Mouse (Mus musculus) intestine, embryonic 15.5 days (tissue): ENCODE measurements around the gene Gm4981. TPM values are rescaled to one million over a fixed set of nuclear protein-coding genes. Genes with fewer than 3 reads are reported as not detected.
"Not testable (repeated sequence)": the region's sequence is repeated elsewhere in the genome, so short reads cannot be mapped to it uniquely, and the experiment has no call there.

Experiments
- ATAC-seq: fragments of 200-750 bp; cut with Nextera tagmentation; 2 replicates; pipeline ENCODE4 v1.8.0; 2017; ENCODE audit warnings: moderate TSS enrichment, moderate library complexity
- H3K27ac ChIP-seq: fragments of 300-500 bp; sonication (generic); 2 replicates; pipeline ENCODE4 v1.5.1; 2015; ENCODE audit warnings: mild to moderate bottlenecking, inconsistent platforms
- H3K27me3 ChIP-seq: fragments of 300-500 bp; sonication (generic); replicated peaks from 2 replicates; pipeline ENCODE4 v1.6.1; 2015; ENCODE audit warnings: inconsistent platforms
- H3K36me3 ChIP-seq: fragments of 300-500 bp; sonication (generic); 2 replicates; pipeline ENCODE4 v1.6.1; 2015; ENCODE audit warnings: inconsistent platforms
- H3K4me1 ChIP-seq: fragments of 300-500 bp; sonication (generic); replicated peaks from 2 replicates; pipeline ENCODE4 v1.6.1; 2015; ENCODE audit warnings: inconsistent platforms
- H3K4me2 ChIP-seq: fragments of 300-500 bp; sonication (generic); replicated peaks from 2 replicates; pipeline ENCODE4 v1.6.1; 2015; ENCODE audit warnings: mild to moderate bottlenecking, inconsistent platforms
- H3K4me3 ChIP-seq: fragments of 300-500 bp; sonication (generic); replicated peaks from 2 replicates; pipeline ENCODE4 v1.5.1; 2015; ENCODE audit warnings: inconsistent platforms
- H3K9ac ChIP-seq: fragments of 300-500 bp; sonication (generic); 2 replicates; pipeline ENCODE4 v1.6.1; 2015; ENCODE audit warnings: inconsistent platforms
- H3K9me3 ChIP-seq: fragments of 300-500 bp; sonication (generic); 2 replicates; pipeline ENCODE4 v1.6.1; 2016; ENCODE audit warnings: inconsistent platforms
- WGBS: fragments of 180-500 bp; shearing (Covaris S2); methylation state at CpG from one replicate; pipeline ENCODE4 v1.1.7; 2015; 5-methylcytosine and 5-hydroxymethylcytosine counted together
- polyA plus RNA-seq: library from polyadenylated mRNA; unstranded; fragments of >200 nt; fragmentation: Nextera tagmentation; extraction: Ambion mirVana; gene quantifications from 2 replicates; pipeline ENCODE4 v1.2.1, GENCODE M21; 2015

Gm4981 gene
- polyA plus RNA-seq, 1 experiment from 2014 or later, result not detected

DNA sequence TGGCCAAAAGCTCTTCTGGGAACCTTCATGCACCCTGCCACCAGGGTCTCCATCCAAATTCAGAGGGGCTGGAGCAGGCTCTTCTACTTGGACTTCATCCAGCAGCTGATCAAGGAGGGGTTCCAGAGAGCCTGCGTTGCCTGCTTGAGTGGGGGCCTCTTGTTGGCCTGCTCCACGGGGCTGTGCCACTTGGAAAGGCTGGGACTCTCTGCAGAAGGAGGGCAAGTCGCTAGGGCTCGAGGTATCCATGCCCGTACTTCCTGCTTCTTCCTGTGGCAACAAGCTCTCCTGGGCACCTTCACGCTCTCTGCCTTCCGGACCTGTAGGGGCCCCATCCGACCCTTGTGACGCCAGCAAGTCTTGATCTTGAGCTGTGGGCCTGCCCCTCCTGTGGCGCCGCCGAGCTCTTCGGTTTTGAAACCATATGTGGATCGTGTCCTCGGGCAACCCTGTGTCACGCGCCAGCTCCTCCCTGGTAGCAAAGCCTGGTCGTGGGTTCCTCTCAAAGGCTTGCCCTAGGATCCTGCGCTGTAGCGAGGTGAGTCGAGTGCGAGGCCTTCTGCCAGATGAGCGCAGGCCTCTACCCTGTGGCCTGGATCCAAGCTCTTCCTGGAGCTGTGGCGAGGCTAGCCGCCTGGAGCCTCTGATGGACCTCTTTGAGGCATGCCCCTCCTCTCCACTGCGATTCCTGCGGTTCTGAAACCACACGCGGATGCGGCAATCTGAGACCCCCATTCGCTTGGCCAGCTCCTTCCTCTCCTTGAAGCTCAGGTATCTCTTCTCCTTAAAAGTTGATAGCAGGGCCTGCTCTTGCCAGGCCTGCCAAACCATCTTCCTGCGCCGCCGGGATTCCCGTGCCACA lies 4.5 kb downstream of the Gm4981 start:
- H3K4me3 ChIP-seq, H3K27ac ChIP-seq, H3K27me3 ChIP-seq, H3K36me3 ChIP-seq, H3K9ac ChIP-seq, H3K4me2 ChIP-seq, H3K4me1 ChIP-seq: not testable (repeated sequence)
- H3K9me3 ChIP-seq, result peaks cover 14% of the 10 kb centered on the region
- 89% methylated on average over 35 of the region's 35 CpGs for WGBS
- peak; percentile 84 for ATAC-seq

DNA sequence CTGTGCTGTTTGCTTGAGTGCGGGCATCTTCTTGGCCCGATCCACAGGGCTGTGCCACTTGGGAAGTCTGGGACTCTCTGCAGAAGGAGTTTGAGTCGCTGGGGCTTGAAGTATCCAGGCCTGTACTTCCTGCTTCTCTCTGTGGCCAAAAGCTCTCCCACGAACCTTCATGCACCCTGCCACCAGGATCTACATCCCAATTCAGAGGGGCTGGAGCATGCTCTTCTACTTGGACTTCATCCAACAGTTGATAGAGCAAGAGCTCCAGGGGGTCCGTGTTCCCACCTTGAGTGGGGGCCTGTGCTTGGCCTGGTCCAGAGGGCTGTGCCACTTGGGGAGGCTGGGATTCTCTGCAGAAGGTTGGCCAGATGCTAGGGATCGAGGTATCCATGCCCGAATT lies 5.4 kb downstream of the Gm4981 start:
- not testable (repeated sequence) for H3K9ac ChIP-seq, H3K36me3 ChIP-seq, H3K27me3 ChIP-seq, H3K4me3 ChIP-seq, H3K4me2 ChIP-seq, H3K4me1 ChIP-seq, H3K27ac ChIP-seq
- ATAC-seq, result peak; percentile 44
- peaks cover 14% of the 10 kb centered on the region for H3K9me3 ChIP-seq
- WGBS, result 85% methylated on average over 5 of the region's 7 CpGs

DNA sequence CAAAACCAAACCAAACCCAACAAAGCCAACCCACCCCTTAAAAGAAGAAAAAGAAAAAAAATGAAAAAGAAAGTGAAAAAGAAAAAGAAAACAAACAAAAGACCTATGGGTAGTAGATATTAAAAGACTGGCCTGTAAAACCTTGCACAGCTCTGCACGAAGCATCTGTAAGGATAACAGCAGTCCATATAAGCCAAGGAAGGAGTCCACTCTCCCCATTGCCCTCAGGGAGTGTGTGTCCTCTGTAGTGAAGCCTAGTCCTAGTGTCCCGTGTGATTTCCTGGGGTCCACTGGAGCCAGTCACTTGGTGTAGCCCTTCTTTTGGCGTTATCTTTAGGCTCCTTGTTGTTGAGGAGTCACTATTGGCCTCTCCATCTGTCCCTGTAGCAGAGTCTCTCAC lies 6.5 kb downstream of the Gm4981 start:
- not testable (repeated sequence) for H3K4me3 ChIP-seq, H3K9ac ChIP-seq, H3K36me3 ChIP-seq, H3K27ac ChIP-seq, H3K27me3 ChIP-seq, H3K4me2 ChIP-seq, ATAC-seq, H3K4me1 ChIP-seq
- WGBS, result 61% methylated on average over 3 of the region's 3 CpGs
- H3K9me3 ChIP-seq, result peaks cover 14% of the 10 kb centered on the region

DNA sequence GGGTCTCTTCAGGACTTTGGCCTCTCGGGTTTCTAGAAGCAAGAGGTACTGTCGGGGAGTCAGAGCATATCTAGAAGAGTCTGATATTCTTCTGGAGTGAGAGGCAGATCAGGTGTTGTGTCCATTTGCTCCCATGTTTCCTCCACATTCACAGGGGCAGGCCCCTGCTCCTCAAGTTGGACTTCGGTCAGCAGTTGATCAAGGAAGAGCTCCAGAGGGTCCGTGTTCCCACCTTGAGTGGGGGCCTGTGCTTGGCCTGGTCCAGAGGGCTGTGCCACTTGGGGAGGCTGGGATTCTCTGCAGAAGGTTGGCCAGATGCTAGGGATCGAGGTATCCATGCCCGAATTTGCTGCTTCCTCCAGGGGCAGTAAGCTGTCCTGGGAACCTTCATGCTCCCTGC lies 8.7 kb downstream of the Gm4981 start:
- not testable (repeated sequence) for ATAC-seq
- 84% methylated on average over 3 of the region's 6 CpGs for WGBS

DNA sequence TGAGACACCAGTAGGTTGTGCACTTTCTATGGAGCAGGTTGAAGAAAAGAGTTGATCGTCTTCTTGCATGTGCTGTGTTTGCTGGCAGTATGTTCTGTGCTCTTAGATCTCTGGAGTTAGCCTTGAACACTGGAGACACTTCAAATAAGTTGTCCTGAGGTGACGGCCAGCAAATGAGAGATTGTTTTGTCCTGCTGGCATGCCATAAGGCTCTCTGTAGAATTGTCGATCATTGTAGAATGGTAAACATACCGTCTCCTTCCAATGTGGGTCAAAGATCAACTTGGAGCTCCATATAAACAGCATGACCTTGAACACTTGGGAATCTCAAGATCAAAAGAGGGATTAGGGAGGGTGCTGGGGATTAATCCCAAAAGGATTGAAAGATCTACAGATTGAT lies 10.1 kb downstream of the Gm4981 start:
- H3K4me1 ChIP-seq, H3K9ac ChIP-seq, ATAC-seq, H3K4me2 ChIP-seq, H3K27me3 ChIP-seq, H3K36me3 ChIP-seq, H3K9me3 ChIP-seq, H3K4me3 ChIP-seq, H3K27ac ChIP-seq: not testable (repeated sequence)
- WGBS, result 72% methylated on average over 4 of the region's 4 CpGs

More for the DNA sequence above, 8.7 kb downstream of the Gm4981 start:
- not testable (repeated sequence) for H3K4me2 ChIP-seq, H3K4me1 ChIP-seq, H3K27me3 ChIP-seq, H3K27ac ChIP-seq, H3K9ac ChIP-seq, H3K4me3 ChIP-seq, H3K36me3 ChIP-seq
- H3K9me3 ChIP-seq, result peaks cover 14% of the 10 kb centered on the region

DNA sequence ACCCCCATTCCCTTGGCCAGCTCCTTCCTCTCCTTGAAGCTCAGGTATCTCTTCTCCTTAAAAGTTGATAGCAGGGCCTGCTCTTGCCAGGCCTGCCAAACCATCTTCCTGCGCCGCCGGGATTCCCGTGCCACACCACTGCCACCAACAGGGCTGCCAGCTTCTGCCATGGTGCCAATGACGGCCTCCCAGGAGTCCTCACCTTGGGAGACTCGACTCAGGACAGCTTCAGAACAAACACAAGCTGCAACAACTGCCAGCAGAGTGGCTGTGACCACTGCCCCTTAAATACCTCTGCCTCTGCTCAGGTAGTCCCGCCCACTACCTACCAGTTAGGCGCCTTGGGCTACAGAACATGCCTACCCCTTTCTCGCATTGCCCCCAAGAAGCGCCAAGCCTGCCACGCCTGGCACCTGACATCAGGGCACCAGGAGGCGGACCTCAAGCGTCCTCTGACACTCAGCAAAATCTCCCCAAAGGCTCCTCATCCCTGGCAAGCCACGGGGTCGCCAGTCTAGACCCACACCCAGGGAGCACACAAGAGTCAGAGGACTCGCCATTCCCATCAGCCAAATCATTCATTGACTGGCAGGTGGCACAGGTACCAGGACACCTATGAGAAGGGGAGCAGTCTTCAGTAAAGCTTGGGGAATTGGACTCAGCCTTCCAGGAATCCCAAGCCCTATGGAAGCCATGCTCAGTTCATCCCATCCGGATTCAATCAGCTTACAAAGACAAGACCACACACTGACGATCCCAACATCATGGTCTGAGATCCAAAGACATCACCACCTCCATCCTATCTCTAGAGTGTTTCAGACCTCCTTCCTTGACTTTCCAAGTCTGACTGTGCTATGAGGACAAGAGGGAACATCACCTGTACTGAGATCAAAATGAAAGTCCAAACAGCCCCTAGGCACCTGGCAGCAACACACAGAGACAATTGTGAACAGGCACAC lies 11.4 kb downstream of the Gm4981 start, which contains the start of gene AW822073:
Gene AW822073 (minus strand): TSS at position 104 of the 959 bp plus-strand sequence.
- WGBS, result 84% methylated on average over 18 of the region's 18 CpGs
- not testable (repeated sequence) for H3K9me3 ChIP-seq, H3K27ac ChIP-seq

DNA sequence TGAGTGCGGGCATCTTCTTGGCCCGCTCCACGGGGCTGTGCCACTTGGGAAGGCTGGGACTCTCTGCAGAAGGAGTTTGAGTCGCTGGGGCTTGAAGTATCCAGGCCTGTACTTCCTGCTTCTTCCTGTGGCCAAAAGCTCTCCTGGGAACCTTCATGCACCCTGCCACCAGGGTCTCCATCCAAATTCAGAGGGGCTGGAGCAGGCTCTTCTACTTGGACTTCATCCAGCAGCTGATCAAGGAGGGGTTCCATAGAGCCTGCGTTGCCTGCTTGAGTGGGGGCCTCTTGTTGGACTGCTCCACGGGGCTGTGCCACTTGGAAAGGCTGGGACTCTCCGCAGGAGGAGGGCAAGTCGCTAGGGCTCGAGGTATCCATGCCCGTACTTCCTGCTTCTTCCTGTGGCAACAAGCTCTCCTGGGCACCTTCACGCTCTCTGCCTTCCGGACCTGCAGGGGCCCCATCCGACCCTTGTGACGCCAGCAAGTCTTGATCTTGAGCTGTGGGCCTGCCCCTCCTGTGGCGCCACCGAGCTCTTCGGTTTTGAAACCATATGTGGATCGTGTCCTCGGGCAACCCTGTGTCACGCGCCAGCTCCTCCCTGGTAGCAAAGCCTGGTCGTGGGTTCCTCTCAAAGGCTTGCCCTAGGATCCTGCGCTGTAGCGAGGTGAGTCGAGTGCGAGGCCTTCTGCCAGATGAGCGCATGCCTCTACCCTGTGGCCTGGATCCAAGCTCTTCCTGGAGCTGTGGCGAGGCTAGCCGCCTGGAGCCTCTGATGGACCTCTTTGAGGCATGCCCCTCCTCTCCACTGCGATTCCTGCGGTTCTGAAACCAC lies 12.3 kb downstream of the Gm4981 start:
- not testable (repeated sequence) for H3K27me3 ChIP-seq, H3K27ac ChIP-seq, H3K36me3 ChIP-seq, H3K4me1 ChIP-seq, ATAC-seq, H3K4me3 ChIP-seq, H3K9ac ChIP-seq, H3K4me2 ChIP-seq, H3K9me3 ChIP-seq
- WGBS, result 84% methylated on average over 31 of the region's 31 CpGs

More for the DNA sequence above, 11.4 kb downstream of the Gm4981 start, which contains the start of gene AW822073:
- H3K9ac ChIP-seq, H3K27me3 ChIP-seq, H3K36me3 ChIP-seq, ATAC-seq, H3K4me2 ChIP-seq, H3K4me3 ChIP-seq, H3K4me1 ChIP-seq: not testable (repeated sequence)

DNA sequence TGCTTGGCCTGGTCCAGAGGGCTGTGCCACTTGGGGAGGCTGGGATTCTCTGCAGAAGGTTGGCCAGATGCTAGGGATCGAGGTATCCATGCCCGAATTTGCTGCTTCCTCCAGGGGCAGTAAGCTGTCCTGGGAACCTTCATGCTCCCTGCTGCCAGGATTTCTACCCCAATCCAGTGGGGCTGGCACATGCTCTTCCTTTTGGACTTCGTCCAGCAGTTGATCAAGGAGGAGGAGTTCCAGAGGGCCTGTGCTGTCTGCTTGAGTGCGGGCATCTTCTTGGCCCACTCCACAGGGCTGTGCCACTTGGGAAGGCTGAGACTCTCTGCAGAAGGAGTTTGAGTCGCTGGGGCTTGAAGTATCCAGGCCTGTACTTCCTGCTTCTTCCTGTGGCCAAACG lies 13.3 kb downstream of the Gm4981 start:
- H3K36me3 ChIP-seq, H3K4me2 ChIP-seq, H3K9me3 ChIP-seq, H3K4me3 ChIP-seq, H3K4me1 ChIP-seq, ATAC-seq, H3K27ac ChIP-seq, H3K27me3 ChIP-seq, H3K9ac ChIP-seq: not testable (repeated sequence)
- 91% methylated on average over 4 of the region's 6 CpGs for WGBS

DNA sequence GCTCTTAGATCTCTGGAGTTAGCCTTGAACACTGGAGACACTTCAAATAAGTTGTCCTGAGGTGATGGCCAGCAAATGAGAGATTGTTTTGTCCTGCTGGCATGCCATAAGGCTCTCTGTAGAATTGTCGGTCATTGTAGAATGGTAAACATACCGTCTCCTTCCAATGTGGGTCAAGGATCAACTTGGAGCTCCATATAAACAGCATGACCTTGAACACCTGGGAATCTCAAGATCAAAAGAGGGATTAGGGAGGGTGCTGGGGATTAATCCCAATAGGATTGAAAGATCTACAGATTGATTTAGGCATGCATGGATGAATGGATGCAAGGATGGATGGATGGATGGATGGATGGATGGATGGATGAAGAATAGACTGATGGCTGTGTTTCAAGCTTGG lies 14.9 kb downstream of the Gm4981 start:
- not testable (repeated sequence) for H3K4me3 ChIP-seq, H3K27ac ChIP-seq, H3K27me3 ChIP-seq, H3K4me2 ChIP-seq, H3K9me3 ChIP-seq, ATAC-seq, H3K36me3 ChIP-seq, H3K4me1 ChIP-seq, H3K9ac ChIP-seq
- 79% methylated on average over 2 of the region's 2 CpGs for WGBS

DNA sequence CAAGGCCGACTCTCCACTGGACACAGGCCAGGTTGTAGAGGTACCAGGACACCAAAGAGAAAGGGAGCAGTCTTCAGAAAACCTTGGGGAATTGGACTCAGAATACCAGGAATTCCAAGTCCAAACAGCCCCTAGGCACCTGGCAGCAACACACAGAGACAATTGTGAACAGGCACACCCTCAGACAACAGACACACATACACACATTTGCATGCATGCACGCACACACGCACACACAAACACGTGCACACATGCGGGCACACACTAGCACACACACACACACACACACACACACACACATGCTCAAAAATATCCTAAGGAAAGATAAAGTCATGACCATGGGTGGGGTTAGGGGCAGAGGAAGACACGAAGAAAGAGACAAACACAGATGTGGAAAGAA lies 15.8 kb downstream of the Gm4981 start:
- 84% methylated on average over 6 of the region's 6 CpGs for WGBS
- Histone ChIP-seq H3K27ac (no peak overlapping the region), H3K4me2 (no peak overlapping the region), H3K27me3 (no peaks in the 10 kb centered on the region), H3K36me3 (no peaks in the 10 kb centered on the region), H3K9me3 (no peaks in the 10 kb centered on the region), H3K9ac (no peak overlapping the region), H3K4me1 (no peaks in the 10 kb centered on the region), H3K4me3 (no peak overlapping the region)
- ATAC-seq, result no peak

DNA sequence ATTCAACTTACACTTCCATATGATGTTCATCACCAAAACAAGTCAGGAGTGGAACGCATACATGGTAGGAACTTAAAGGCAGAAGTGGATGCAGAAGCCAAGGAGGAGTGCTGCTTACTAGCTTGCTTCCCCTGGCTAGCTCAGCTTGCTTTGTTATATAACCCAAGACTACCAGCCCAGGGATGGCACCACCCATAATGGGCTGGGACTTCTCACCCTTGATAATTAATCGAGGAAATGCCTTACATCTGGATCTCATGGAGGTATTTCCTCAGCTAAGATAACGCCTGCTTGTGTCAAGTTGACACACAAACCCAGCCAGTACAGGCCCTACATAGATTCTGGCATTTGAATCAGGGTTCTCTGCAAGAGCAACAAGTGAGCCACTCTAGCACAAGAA lies 19.1 kb downstream of the Gm4981 start:
- Histone ChIP-seq H3K9me3 (no peaks in the 10 kb centered on the region), H3K4me1 (no peaks in the 10 kb centered on the region), H3K27ac (no peak overlapping the region), H3K9ac (no peak overlapping the region), H3K4me3 (no peak overlapping the region), H3K36me3 (no peaks in the 10 kb centered on the region), H3K27me3 (no peaks in the 10 kb centered on the region), H3K4me2 (no peak overlapping the region)
- WGBS, result 80% methylated on average over 3 of the region's 3 CpGs
- no peak for ATAC-seq

DNA sequence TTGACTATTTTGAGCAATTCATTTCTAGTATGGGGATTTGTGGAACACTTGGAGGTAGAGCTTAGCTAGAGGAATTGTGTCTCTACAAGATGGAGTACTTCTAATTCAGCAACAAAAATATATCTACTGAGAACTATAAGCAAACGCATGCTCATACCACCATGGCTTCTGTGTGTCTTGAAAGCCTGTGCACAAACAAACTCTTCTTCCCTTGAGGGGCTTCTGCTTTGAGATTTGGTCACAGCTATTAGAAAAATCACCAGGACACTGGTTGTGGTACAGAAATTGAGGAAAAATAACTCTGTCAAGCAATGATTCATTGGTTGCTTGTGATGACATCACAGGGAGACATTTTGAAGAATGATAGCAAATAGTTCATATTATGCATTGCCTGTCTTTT lies 21.1 kb downstream of the Gm4981 start:
- Histone ChIP-seq H3K4me3 (no peak overlapping the region), H3K4me2 (no peak overlapping the region), H3K9ac (no peak overlapping the region), H3K36me3 (no peaks in the 10 kb centered on the region), H3K9me3 (no peaks in the 10 kb centered on the region), H3K27me3 (no peaks in the 10 kb centered on the region), H3K4me1 (no peaks in the 10 kb centered on the region), H3K27ac (no peak overlapping the region)
- WGBS, result 78% methylated on average over 1 of the region's 1 CpGs
- no peak for ATAC-seq
